Mouse (Mus musculus) heart, embryonic 11.5 days (tissue): Measurements from ENCODE around the gene Ndufb5. TPM values are rescaled to one million over a fixed set of nuclear protein-coding genes. Genes with fewer than 3 reads are reported as not detected.
"Not testable (repeated sequence)": the region's sequence is repeated elsewhere in the genome, so short reads cannot be mapped to it uniquely, and the experiment has no call there.

Experiments used
- ATAC-seq: fragments of 200-750 bp; cut with Nextera tagmentation; replicated peaks from 2 replicates; pipeline ENCODE4 v1.8.0; 2017; ENCODE audit warnings: moderate library complexity; ENCODE audit not compliant: insufficient number of reproducible peaks, low FRiP score, low TSS enrichment
- H3K27ac ChIP-seq: fragments of 300-500 bp; sonication (generic); 2 replicates; pipeline ENCODE4 v1.5.1; 2014; ENCODE audit warnings: mild to moderate bottlenecking, low read depth, low read length
- H3K27me3 ChIP-seq: fragments of 300-500 bp; sonication (generic); 2 replicates; pipeline ENCODE4 v1.6.1; 2014; ENCODE audit warnings: mild to moderate bottlenecking, low read length, mixed read lengths; ENCODE audit not compliant: control insufficient read depth, insufficient read depth
- H3K36me3 ChIP-seq: fragments of 300-500 bp; sonication (generic); 2 replicates; pipeline ENCODE4 v1.6.1; 2014; ENCODE audit warnings: mild to moderate bottlenecking, low read length, moderate library complexity, mixed read lengths; ENCODE audit not compliant: control insufficient read depth, insufficient read depth
- H3K4me1 ChIP-seq: fragments of 300-500 bp; sonication (generic); 2 replicates; pipeline ENCODE4 v1.6.1; 2014; ENCODE audit warnings: low read length; ENCODE audit not compliant: control insufficient read depth, insufficient read depth
- H3K4me2 ChIP-seq: fragments of 300-500 bp; sonication (generic); 2 replicates; pipeline ENCODE4 v1.6.1; 2014; ENCODE audit warnings: mild to moderate bottlenecking, moderate library complexity
- H3K4me3 ChIP-seq: fragments of 300-500 bp; sonication (generic); 2 replicates; pipeline ENCODE4 v1.5.1; 2014; ENCODE audit warnings: low read depth, low read length
- H3K9ac ChIP-seq: fragments of 300-500 bp; sonication (generic); 2 replicates; pipeline ENCODE4 v1.6.1; 2014; ENCODE audit warnings: mild to moderate bottlenecking, low read depth, low read length, moderate library complexity
- H3K9me3 ChIP-seq: fragments of 300-500 bp; sonication (generic); replicated peaks from 2 replicates; pipeline ENCODE4 v1.6.1; 2016; ENCODE audit warnings: low read length; ENCODE audit not compliant: control insufficient read depth
- WGBS: fragments of 180-500 bp; shearing (Covaris S2); extraction: QIAGEN DNeasy Blood & Tissue Kit; methylation state at CpG from one replicate; pipeline ENCODE4 v1.1.7; 2014; ENCODE audit not compliant: insufficient replicate concordance; 5-methylcytosine and 5-hydroxymethylcytosine counted together
- polyA plus RNA-seq: library from polyadenylated mRNA; unstranded; fragments of >200 nt; fragmentation: Nextera tagmentation; extraction: Ambion mirVana; gene quantifications from 2 replicates; pipeline ENCODE4 v1.2.1, GENCODE M21; 2014

The Ndufb5 gene
- polyA plus RNA-seq, 1 experiment from 2014 or later = 475 TPM

DNA sequence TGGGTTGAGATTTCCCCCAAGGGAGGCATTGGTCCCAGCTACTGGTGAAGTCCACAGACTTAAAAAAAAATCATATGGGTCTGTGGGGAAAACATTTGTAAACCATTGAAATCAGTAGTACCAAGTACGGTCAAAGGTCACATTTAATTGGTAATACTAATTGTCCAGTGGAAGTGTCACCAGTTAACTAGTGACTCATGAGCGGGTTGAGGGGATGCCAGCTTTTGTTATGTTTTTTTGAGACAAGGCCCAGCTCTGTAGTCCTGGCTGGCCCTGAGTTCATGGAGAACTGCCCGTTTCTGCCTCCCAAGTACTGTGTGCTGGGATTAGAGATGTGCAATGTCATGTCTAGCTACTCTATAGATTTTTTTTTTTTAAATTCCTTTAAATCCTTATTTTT, 23.1 kb upstream of the Ndufb5 start:
- ATAC-seq = no peak
- no peaks in the 10 kb centered on the region for H3K9me3 ChIP-seq
- no peak overlapping the region for H3K9ac ChIP-seq
- H3K27ac ChIP-seq = no peak overlapping the region
- H3K4me1 ChIP-seq = peaks cover 3% of the 10 kb centered on the region; the same call in 1 of the 2 replicates
- H3K36me3 ChIP-seq = peaks cover 37% of the 10 kb centered on the region
- H3K4me3 ChIP-seq = no peak overlapping the region
- WGBS = 88% methylated on average over 3 of the region's 3 CpGs
- H3K4me2 ChIP-seq = no peak overlapping the region
- H3K27me3 ChIP-seq = no peaks in the 10 kb centered on the region

GRCm38 (mm10) chr3:32717403-32717802, 19.4 kb upstream of the Ndufb5 start:
- H3K9ac ChIP-seq, H3K4me2 ChIP-seq, H3K27me3 ChIP-seq, H3K4me1 ChIP-seq, H3K27ac ChIP-seq, H3K9me3 ChIP-seq, H3K4me3 ChIP-seq, ATAC-seq: not testable (repeated sequence)
- 92% methylated on average over 6 of the region's 6 CpGs for WGBS
- H3K36me3 ChIP-seq = peaks cover 45% of the 10 kb centered on the region

DNA sequence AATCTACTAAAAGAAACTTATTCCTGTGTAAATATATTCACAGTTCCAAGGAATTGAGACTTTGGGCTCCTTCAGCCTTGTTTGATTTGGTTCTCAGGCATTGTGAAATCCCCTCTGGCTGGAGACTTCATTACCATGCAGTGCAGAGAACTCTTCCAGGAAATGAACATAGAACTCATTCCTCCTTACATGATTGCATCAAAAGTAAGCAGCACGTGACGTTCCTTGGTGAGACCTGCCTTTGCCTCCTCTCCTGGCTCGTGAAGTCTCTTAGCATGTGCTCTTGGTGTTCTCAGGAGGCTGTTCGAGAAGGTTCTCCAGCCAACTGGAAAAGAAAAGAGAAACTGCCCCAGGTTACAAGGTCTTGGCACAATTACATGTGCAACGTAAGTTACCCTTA, 18.5 kb upstream of the Ndufb5 start:
- 92% methylated on average over 5 of the region's 5 CpGs for WGBS
- no peaks in the 10 kb centered on the region for H3K27me3 ChIP-seq
- ATAC-seq = no peak
- no peaks in the 10 kb centered on the region for H3K4me1 ChIP-seq
- H3K27ac ChIP-seq = no peak overlapping the region
- H3K9ac ChIP-seq = no peak overlapping the region
- no peak overlapping the region for H3K4me3 ChIP-seq
- H3K9me3 ChIP-seq = no peaks in the 10 kb centered on the region
- H3K4me2 ChIP-seq = no peak overlapping the region
- peaks cover 48% of the 10 kb centered on the region for H3K36me3 ChIP-seq

DNA sequence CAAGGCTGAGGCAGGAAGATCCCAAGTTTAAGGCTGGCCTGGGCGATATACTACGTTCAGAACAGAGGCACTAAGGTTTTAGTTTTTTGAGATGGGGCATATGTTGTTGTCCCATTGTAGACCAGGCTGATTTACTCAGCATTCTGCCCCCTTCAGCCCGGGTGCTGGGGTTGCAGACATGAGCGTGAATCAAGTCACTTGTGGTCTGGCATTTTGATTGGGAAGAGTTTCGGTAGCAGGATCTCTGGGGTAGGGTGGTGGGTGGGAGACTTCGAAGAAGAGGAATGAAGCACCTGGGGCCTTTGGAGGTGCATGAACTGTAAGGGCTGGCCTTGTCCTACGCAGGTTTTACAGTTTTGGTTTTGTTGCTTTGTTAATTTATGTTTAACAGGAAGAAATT, 12.6 kb upstream of the Ndufb5 start:
- no peak for ATAC-seq
- Histone ChIP-seq H3K9ac (no peak overlapping the region), H3K4me2 (no peak overlapping the region), H3K4me1 (no peaks in the 10 kb centered on the region), H3K36me3 (peaks cover 52% of the 10 kb centered on the region), H3K9me3 (0 out of 2 replicates have a peak, but pooled peaks cover 2% of the 10 kb centered on the region), H3K4me3 (no peak overlapping the region), H3K27ac (no peak overlapping the region), H3K27me3 (no peaks in the 10 kb centered on the region)
- 91% methylated on average over 7 of the region's 7 CpGs for WGBS

DNA sequence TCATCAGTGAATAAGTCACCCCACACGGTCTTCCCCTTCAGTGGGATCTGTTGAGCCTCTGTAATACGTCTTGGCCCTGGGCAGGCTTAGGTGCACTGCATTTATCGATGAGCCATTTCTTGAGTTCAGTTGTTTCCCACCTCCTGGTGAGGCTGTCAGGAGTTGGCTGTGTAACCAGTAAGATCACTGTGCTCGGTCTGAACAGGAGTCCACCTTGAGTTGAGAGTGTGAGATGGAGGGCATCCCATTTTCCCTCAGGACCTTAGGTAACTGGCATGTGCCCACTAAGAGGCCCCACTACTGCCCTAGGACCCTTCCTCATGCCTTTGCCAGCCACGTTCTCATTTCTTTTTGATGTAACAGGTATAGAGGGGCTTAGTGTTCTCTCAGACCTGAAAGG, 10.8 kb upstream of the Ndufb5 start:
- no peak for ATAC-seq
- Histone ChIP-seq H3K27me3 (no peaks in the 10 kb centered on the region), H3K9ac (no peak overlapping the region), H3K27ac (no peak overlapping the region), H3K4me1 (no peaks in the 10 kb centered on the region), H3K36me3 (peaks cover 55% of the 10 kb centered on the region), H3K4me2 (no peak overlapping the region), H3K9me3 (0 out of 2 replicates have a peak, but pooled peaks cover 2% of the 10 kb centered on the region), H3K4me3 (no peak overlapping the region)
- WGBS = 85% methylated on average over 5 of the region's 5 CpGs

GRCm38 (mm10) chr3:32727861-32728260, 8.9 kb upstream of the Ndufb5 start:
- H3K4me2 ChIP-seq = no peak overlapping the region
- no peaks in the 10 kb centered on the region for H3K27me3 ChIP-seq
- no peaks in the 10 kb centered on the region for H3K4me1 ChIP-seq
- WGBS = 88% methylated on average over 4 of the region's 4 CpGs
- no peak overlapping the region for H3K27ac ChIP-seq
- 0 out of 2 replicates have a peak, but pooled peaks cover 2% of the 10 kb centered on the region for H3K9me3 ChIP-seq
- peaks cover 55% of the 10 kb centered on the region for H3K36me3 ChIP-seq
- H3K4me3 ChIP-seq = no peak overlapping the region
- H3K9ac ChIP-seq = no peak overlapping the region
- no peak for ATAC-seq

- H3K36me3 ChIP-seq = no peaks in the 10 kb centered on the region; the same call in 1 of the 2 replicates
- peak; percentile 56 for ATAC-seq
- peak within 1 kb of the TSS; percentile 80 for H3K27ac ChIP-seq
- peak within 1 kb of the TSS; percentile 97 for H3K4me3 ChIP-seq
- H3K9ac ChIP-seq = peak within 1 kb of the TSS; percentile 93
- no peaks in the 10 kb centered on the region for H3K9me3 ChIP-seq
- WGBS = under 1% methylated on average over 31 of the region's 31 CpGs
- peaks cover 9% of the 10 kb centered on the region for H3K4me1 ChIP-seq
- H3K4me2 ChIP-seq = peak within 1 kb of the TSS; percentile 85
- H3K27me3 ChIP-seq = no peaks in the 10 kb centered on the region
These were observed 424 bp downstream of the Ndufb5 start, which contains the start of gene Mrpl47 for GRCm38 (mm10) chr3:32737172-32737655. Mrpl47 (minus strand) TSS chr3:32737605.

DNA sequence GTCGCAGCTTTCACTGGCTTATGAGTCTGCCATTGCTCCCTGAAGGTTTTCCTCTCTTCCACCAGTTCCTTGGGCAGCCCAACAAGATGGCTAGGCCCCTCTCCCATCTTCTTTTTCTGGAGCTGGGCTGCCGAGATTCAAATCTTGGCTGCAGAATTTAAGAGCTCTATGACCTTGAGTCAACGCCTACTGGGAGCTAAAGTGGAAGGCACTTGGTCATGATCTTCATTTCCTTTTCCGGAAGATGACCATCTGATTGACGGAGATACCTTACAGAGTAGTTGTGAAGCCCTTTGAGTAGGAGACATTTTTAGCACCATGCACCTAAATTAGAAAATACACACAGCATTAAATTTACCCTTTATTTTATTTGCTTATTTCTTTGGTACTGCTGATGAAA, 1.8 kb downstream of the Ndufb5 start:
- 84% methylated on average over 5 of the region's 5 CpGs for WGBS
- Histone ChIP-seq H3K9ac (no peak overlapping the region), H3K9me3 (no peaks in the 10 kb centered on the region), H3K4me2 (peak overlapping the region; percentile 85), H3K27ac (no peak overlapping the region), H3K4me3 (0 out of 2 replicates have a peak overlapping the region, but pooled peaks have one; percentile 18), H3K4me1 (peaks cover 9% of the 10 kb centered on the region), H3K27me3 (no peaks in the 10 kb centered on the region), H3K36me3 (peaks cover under 1% of the 10 kb centered on the region; the same call in 1 of the 2 replicates)
- ATAC-seq = no peak

GRCm38 (mm10) chr3:32742276-32742780, 5.5 kb downstream of the Ndufb5 start:
- Histone ChIP-seq H3K36me3 (peaks cover 15% of the 10 kb centered on the region), H3K4me2 (no peak overlapping the region), H3K4me1 (peaks cover 9% of the 10 kb centered on the region), H3K9me3 (0 out of 2 replicates have a peak, but pooled peaks cover 2% of the 10 kb centered on the region), H3K27me3 (no peaks in the 10 kb centered on the region), H3K27ac (no peak overlapping the region), H3K4me3 (no peak overlapping the region), H3K9ac (no peak overlapping the region)
- ATAC-seq = no peak
- WGBS = 70% methylated on average over 2 of the region's 2 CpGs
